Mouse (Mus musculus) Patski (cell line): ENCODE measurements at regions not wholly inside any gene's neighbourhood (a gene's known extent, or its start where the extent isn't known, plus 50 kb on each side); places are given as distances from the start of the nearest gene placed in this dataset.

Source experiments
- ATAC-seq: fragments of 100-300 bp; one replicate; pipeline ENCODE4 v1.8.0; 2021
- CTCF ChIA-PET: fragments of 350-600 bp; sonication (Branson Sonifier 250); formaldehyde crosslinking; loops from one replicate; lab custom pipeline; 2022; ENCODE audit warnings: inconsistent platforms; lab: Charles Lee
- POLR2A ChIA-PET: fragments of 350-600 bp; sonication (Branson Sonifier 250); formaldehyde crosslinking; loops from one replicate; lab custom pipeline; 2022; ENCODE audit warnings: antibody characterized with exemption, inconsistent platforms; lab: Charles Lee
- DNase-seq: peaks from one replicate; pipeline ENCODE4 v3.0.0-alpha.2; 2011; ENCODE audit warnings: low read depth, low spot score
- H3K27me3 ChIP-seq: fragments of 371-371 bp; one replicate; pipeline ENCODE4 v1.5.1; 2021
- CTCF ChIP-seq: fragments of 100-300 bp; IDR thresholded peaks from one replicate; pipeline ENCODE4 v1.5.1; 2021
- in situ Hi-C: fragments of 300-500 bp; cut with MboI; formaldehyde crosslinking; loops from 3 replicates; pipeline ENCODE4 v1.11.1; 2018; ENCODE audit warnings: low pct_unique_long_range_greater_than_20kb, mixed read lengths

DNA sequence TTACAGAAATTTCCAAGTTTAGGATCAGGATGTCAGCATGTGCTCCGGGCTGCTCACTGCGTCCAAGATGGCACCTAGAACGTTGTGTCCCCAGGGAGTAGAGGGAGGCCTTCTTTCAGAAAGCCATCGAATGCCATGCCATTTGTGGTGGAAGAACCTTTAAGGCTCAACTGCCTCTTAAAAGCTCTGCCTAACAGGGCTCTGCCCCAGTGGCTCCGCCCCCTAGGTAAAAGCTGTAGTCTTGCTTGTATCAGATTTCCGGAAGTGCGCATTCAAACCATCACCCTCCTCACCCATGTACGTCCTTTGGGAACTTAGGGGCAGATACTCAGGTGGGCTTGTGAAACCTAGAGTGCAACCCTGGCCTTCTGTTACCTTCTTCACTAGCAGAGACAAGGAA lies 54.0 kb upstream of the Psmd7 start:
- TF ChIP-seq CTCF: no peak
- CTCF ChIA-PET: no interaction called here
- H3K27me3 ChIP-seq: peaks cover 20% of the 10 kb centered on the region
- in situ Hi-C loops: no loop called here
- DNase-seq: no peak
- POLR2A ChIA-PET: interaction anchor here (0.6 kb wide), 1 partner anchor 27 kb away, joined by 7 read pairs; no protein-coding TSS in a partner anchor
- no peak for ATAC-seq

GRCm38 (mm10) chr8:107647936-107648335 lies 59.7 kb upstream of the Psmd7 start:
- ATAC-seq (no peak), DNase-seq (no peak)
- TF ChIP-seq CTCF: no peak
- CTCF ChIA-PET: no interaction called here
- H3K27me3 ChIP-seq: peaks cover 26% of the 10 kb centered on the region
- in situ Hi-C loops: no loop called here
- POLR2A ChIA-PET: no interaction called here

GRCm38 (mm10) chr8:107650306-107650705 lies 62.0 kb upstream of the Psmd7 start:
- ChIA-PET POLR2A (no interaction called here), CTCF (no interaction called here)
- ATAC-seq: no peak
- peaks cover 19% of the 10 kb centered on the region for H3K27me3 ChIP-seq
- TF ChIP-seq CTCF: no peak
- DNase-seq: no peak
- in situ Hi-C loops: no loop called here

GRCm38 (mm10) chr8:107651424-107651823 lies 63.2 kb upstream of the Psmd7 start:
- DNase-seq: no peak
- TF ChIP-seq CTCF: no peak
- ChIA-PET POLR2A (no interaction called here), CTCF (no interaction called here)
- ATAC-seq: no peak
- peaks cover 14% of the 10 kb centered on the region for H3K27me3 ChIP-seq
- in situ Hi-C loops: no loop called here

DNA sequence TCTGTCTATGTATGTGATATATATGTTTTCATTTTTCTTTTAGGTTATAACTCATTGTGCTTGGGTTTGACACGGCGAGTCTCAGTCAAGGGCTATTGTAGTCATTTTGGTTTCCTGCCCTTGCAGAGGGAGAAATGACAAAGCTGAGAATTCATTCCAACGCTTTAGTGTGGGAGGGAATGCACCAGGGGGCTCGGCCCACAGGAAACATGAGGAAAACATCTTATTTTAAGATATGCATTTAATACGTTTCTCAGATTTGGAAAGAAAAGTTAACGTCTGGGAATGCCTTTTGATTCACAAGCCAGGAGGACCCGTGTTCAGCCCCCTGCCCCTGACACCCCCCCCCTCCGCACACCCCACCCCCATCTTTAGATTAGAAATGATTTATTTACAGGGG lies 64.0 kb upstream of the Psmd7 start:
- H3K27me3 ChIP-seq: peaks cover 14% of the 10 kb centered on the region
- DNase-seq (no peak), ATAC-seq (no peak)
- TF ChIP-seq CTCF: no peak
- in situ Hi-C loops: no loop called here
- ChIA-PET CTCF (no interaction called here), POLR2A (interaction anchor here (0.5 kb wide), 1 partner anchor 58 kb away, joined by 4 read pairs; no protein-coding TSS in a partner anchor)

DNA sequence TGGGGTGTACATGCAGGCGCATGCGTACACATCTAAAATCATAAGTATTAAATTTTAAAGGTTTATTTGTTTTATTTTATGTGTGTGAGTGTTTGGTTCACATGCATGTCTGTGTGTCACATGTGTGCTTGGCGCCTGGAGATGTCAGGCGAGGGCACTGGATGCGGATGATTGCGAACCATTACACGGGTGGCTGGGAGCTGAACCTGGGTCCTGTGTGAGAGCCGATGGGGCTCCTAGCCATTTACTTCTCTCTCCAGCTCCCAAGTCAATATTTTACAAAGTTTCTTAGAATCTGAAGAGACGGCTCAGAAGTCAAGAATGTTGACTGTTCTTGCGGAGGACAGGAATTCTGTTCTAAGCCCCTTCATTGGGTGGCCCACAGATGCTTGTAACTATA lies 65.4 kb upstream of the Psmd7 start:
- ChIA-PET POLR2A (no interaction called here), CTCF (no interaction called here)
- H3K27me3 ChIP-seq: peaks cover 16% of the 10 kb centered on the region
- DNase-seq (no peak), ATAC-seq (no peak)
- in situ Hi-C loops: no loop called here
- no peak for TF ChIP-seq CTCF

GRCm38 (mm10) chr8:107656622-107657021 lies 68.4 kb upstream of the Psmd7 start:
- ATAC-seq (no peak), DNase-seq (no peak)
- peaks cover 9% of the 10 kb centered on the region for H3K27me3 ChIP-seq
- ChIA-PET CTCF (no interaction called here), POLR2A (no interaction called here)
- in situ Hi-C loops: no loop called here
- TF ChIP-seq CTCF: peak; percentile 53

- in situ Hi-C loops: no loop called here
- H3K27me3 ChIP-seq: peaks cover 13% of the 10 kb centered on the region
- ATAC-seq (no peak), DNase-seq (no peak)
- CTCF ChIA-PET: no interaction called here
- TF ChIP-seq CTCF: no peak
- POLR2A ChIA-PET: no interaction called here
Measured at GRCm38 (mm10) chr8:107657741-107658140, 69.5 kb upstream of the Psmd7 start.

- no peak for TF ChIP-seq CTCF
- DNase-seq: no peak
- ChIA-PET POLR2A (no interaction called here), CTCF (no interaction called here)
- peaks cover 18% of the 10 kb centered on the region for H3K27me3 ChIP-seq
- in situ Hi-C loops: no loop called here
- ATAC-seq: no peak
Measured at GRCm38 (mm10) chr8:107658386-107658785, 70.1 kb upstream of the Psmd7 start.

GRCm38 (mm10) chr8:107660624-107661023 lies 72.4 kb upstream of the Psmd7 start:
- in situ Hi-C loops: no loop called here
- H3K27me3 ChIP-seq: peaks cover 20% of the 10 kb centered on the region
- ChIA-PET CTCF (no interaction called here), POLR2A (no interaction called here)
- ATAC-seq: no peak
- no peak for DNase-seq
- TF ChIP-seq CTCF: no peak

DNA sequence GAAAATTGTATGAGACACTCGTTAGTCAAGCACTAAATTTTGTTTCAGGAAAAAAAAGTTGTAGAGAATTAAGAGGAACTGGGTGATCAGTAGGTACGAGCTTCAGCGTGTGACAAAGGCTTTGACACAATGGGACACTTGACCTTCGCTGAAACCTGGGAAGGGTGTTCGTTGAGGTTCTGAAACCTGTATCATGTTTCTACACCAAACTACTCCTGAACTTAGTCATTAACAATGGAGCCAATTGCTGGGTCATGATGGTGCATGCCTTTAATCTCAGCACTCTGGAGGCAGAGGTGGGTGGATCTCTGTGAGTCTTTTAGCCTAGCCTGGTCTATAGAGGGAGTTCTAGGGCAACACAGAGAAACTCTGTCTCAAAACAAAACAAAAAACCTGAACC lies 81.3 kb upstream of the Psmd7 start:
- no peak for DNase-seq
- ChIA-PET POLR2A (no interaction called here), CTCF (no interaction called here)
- no peak for ATAC-seq
- peaks cover 34% of the 10 kb centered on the region for H3K27me3 ChIP-seq
- in situ Hi-C loops: no loop called here
- no peak for TF ChIP-seq CTCF

GRCm38 (mm10) chr8:107671471-107671870 lies 83.2 kb upstream of the Psmd7 start:
- ChIA-PET POLR2A (no interaction called here), CTCF (no interaction called here)
- H3K27me3 ChIP-seq: peaks cover 49% of the 10 kb centered on the region
- TF ChIP-seq CTCF: no peak
- DNase-seq (no peak), ATAC-seq (no peak)
- in situ Hi-C loops: no loop called here
